Mouse (Mus musculus): Measurements from ENCODE around the gene Tspan32. TPM values are rescaled to one million over a fixed set of nuclear protein-coding genes. Genes with fewer than 3 reads are reported as not detected.
A peak's percentile ranks its signal among the peaks of the same experiment; 100 is the strongest.

Gene Tspan32
- polyA plus RNA-seq, 1 experiment from 2014 or later: 106 TPM

- ATAC-seq: peak; percentile 78
- Histone ChIP-seq H3K9ac (peak within 1 kb of the TSS; percentile 85), H3K4me3 (peak within 1 kb of the TSS; percentile 75), H3K27me3 (replicated peaks) (0 out of 2 replicates have a peak, but pooled peaks cover 3% of the 10 kb centered on the region), H3K36me3 (0 out of 2 replicates have a peak, but pooled peaks cover 7% of the 10 kb centered on the region), H3K9me3 (replicated peaks) (no peaks in the 10 kb centered on the region), H3K4me1 (peaks cover 68% of the 10 kb centered on the region), H3K27ac (peak within 1 kb of the TSS; percentile 87), H3K4me2 (peak within 1 kb of the TSS; percentile 95)
- 1% methylated on average over 37 of the region's 37 CpGs for WGBS (ENCODE audit: insufficient replicate concordance)
Observed at GRCm38 (mm10) chr7:143052626-143053007, 47.8 kb downstream of the Tspan32 start, which contains the start of gene Cd81. TSS of gene Cd81 (plus strand) at chr7:143052739.

- peak overlapping the region; percentile 87 for H3K27ac ChIP-seq
- ATAC-seq: peak; percentile 60
- H3K36me3 ChIP-seq: 0 out of 2 replicates have a peak, but pooled peaks cover 7% of the 10 kb centered on the region
- H3K9ac ChIP-seq: peak overlapping the region; percentile 85
- H3K4me1 ChIP-seq: peaks cover 74% of the 10 kb centered on the region
- no peaks in the 10 kb centered on the region for H3K9me3 ChIP-seq (replicated peaks)
- H3K27me3 ChIP-seq (replicated peaks): 0 out of 2 replicates have a peak, but pooled peaks cover 3% of the 10 kb centered on the region
- peak overlapping the region; percentile 95 for H3K4me2 ChIP-seq
- WGBS (ENCODE audit: insufficient replicate concordance): 2% methylated on average over 46 of the region's 46 CpGs
- peak overlapping the region; percentile 75 for H3K4me3 ChIP-seq
Observed at GRCm38 (mm10) chr7:143053008-143053899, 48.4 kb downstream of the Tspan32 start.

DNA sequence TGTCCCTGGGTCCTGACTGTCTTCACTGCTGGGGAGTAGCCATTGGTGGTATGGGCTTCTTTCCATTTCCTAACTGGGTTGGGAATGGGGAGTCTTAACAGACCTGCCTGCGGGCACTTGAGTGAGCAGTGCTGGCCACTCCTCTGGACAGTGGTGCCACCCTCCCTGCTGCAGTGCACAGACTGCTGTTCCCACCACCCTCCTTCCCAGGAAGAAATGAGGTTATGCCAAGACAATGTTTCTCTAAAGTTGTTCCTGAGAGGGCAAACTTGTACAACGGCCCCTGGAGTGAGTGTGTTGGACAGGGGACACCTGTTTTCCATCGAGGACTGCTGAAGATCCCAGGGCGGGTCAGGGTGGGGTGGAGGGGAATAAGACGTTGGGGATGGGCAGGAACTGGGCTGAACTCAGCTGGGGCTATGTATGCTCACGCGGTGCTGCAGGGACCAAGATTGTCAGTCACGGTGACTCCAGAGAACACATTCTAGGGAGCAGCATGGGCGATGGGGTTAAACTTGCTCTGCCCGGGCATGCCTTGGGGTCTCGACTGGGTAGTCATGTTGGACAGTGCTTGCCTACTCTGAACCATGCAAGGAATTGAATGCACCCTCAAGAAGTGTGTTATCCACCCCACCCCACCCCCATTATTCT is 49.2 kb downstream of the Tspan32 start:
- Histone ChIP-seq H3K36me3 (0 out of 2 replicates have a peak, but pooled peaks cover 7% of the 10 kb centered on the region), H3K9ac (peak overlapping the region; percentile 85), H3K27me3 (replicated peaks) (0 out of 2 replicates have a peak, but pooled peaks cover 2% of the 10 kb centered on the region), H3K4me3 (peak overlapping the region; percentile 75), H3K4me1 (peaks cover 83% of the 10 kb centered on the region), H3K27ac (no peak overlapping the region), H3K9me3 (replicated peaks) (no peaks in the 10 kb centered on the region), H3K4me2 (peak overlapping the region; percentile 95)
- ATAC-seq: no peak
- 26% methylated on average over 11 of the region's 11 CpGs for WGBS (ENCODE audit: insufficient replicate concordance)

GRCm38 (mm10) chr7:143054612-143054965 is 49.7 kb downstream of the Tspan32 start:
- WGBS (ENCODE audit: insufficient replicate concordance): 31% methylated on average over 3 of the region's 3 CpGs
- Histone ChIP-seq H3K27ac (peak overlapping the region; percentile 52; the same call in 1 of the 2 replicates), H3K4me1 (peaks cover 88% of the 10 kb centered on the region), H3K9me3 (replicated peaks) (no peaks in the 10 kb centered on the region), H3K27me3 (replicated peaks) (no peaks in the 10 kb centered on the region), H3K4me3 (peak overlapping the region; percentile 75), H3K36me3 (0 out of 2 replicates have a peak, but pooled peaks cover 7% of the 10 kb centered on the region), H3K9ac (peak overlapping the region; percentile 85), H3K4me2 (peak overlapping the region; percentile 95)
- no peak for ATAC-seq

DNA sequence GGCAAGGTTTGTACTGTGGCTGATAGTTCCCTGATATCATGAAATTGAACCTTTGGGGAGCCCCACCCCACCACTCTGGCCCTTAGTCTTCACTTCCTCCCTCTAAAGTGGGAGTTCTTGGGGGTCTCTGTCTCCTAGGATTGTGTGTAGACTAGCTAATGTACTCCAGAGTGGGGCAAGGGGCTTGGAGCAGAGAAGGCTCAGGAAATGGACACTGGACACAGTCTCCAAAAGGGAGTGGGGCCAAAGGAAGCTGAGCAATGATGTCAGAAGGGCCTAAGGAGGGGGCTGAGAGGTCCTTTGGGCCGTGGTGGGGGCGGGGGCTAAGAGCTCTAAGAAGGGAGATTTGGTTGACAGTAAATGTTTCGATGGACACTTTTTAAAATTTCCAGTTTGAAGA is 50.2 kb downstream of the Tspan32 start:
- no peaks in the 10 kb centered on the region for H3K27me3 ChIP-seq (replicated peaks)
- peak overlapping the region; percentile 75 for H3K4me3 ChIP-seq
- peak overlapping the region; percentile 95 for H3K4me2 ChIP-seq
- WGBS (ENCODE audit: insufficient replicate concordance): 42% methylated on average over 3 of the region's 3 CpGs
- peaks cover 92% of the 10 kb centered on the region for H3K4me1 ChIP-seq
- H3K9me3 ChIP-seq (replicated peaks): no peaks in the 10 kb centered on the region
- H3K27ac ChIP-seq: peak overlapping the region; percentile 52
- ATAC-seq: no peak
- H3K36me3 ChIP-seq: peaks cover 9% of the 10 kb centered on the region; the same call in 1 of the 2 replicates
- peak overlapping the region; percentile 85 for H3K9ac ChIP-seq

GRCm38 (mm10) chr7:143055499-143056186 is 50.8 kb downstream of the Tspan32 start:
- Histone ChIP-seq H3K4me1 (peaks cover 98% of the 10 kb centered on the region), H3K27ac (peak overlapping the region; percentile 52), H3K9ac (peak overlapping the region; percentile 12; the same call in 1 of the 2 replicates), H3K4me3 (peak overlapping the region; percentile 75), H3K9me3 (replicated peaks) (no peaks in the 10 kb centered on the region), H3K36me3 (peaks cover 14% of the 10 kb centered on the region), H3K4me2 (peak overlapping the region; percentile 95), H3K27me3 (replicated peaks) (no peaks in the 10 kb centered on the region)
- no peak for ATAC-seq
- 35% methylated on average over 11 of the region's 11 CpGs for WGBS (ENCODE audit: insufficient replicate concordance)

- Histone ChIP-seq H3K27me3 (replicated peaks) (no peaks in the 10 kb centered on the region), H3K9ac (no peak overlapping the region; the same call in 1 of the 2 replicates), H3K4me2 (peak overlapping the region; percentile 95), H3K9me3 (replicated peaks) (no peaks in the 10 kb centered on the region), H3K36me3 (peaks cover 28% of the 10 kb centered on the region), H3K27ac (peak overlapping the region; percentile 80), H3K4me3 (no peak overlapping the region), H3K4me1 (peaks cover 99% of the 10 kb centered on the region)
- 41% methylated on average over 5 of the region's 5 CpGs for WGBS (ENCODE audit: insufficient replicate concordance)
- ATAC-seq: no peak
Observed at GRCm38 (mm10) chr7:143057023-143057422, 52.2 kb downstream of the Tspan32 start.

GRCm38 (mm10) chr7:143057667-143058220 is 52.9 kb downstream of the Tspan32 start:
- ATAC-seq: peak; percentile 71
- 0 out of 2 replicates have a peak overlapping the region, but pooled peaks have one; percentile 28 for H3K9ac ChIP-seq
- peak overlapping the region; percentile 95 for H3K4me2 ChIP-seq
- 5% methylated on average over 9 of the region's 9 CpGs for WGBS (ENCODE audit: insufficient replicate concordance)
- H3K4me3 ChIP-seq: no peak overlapping the region
- H3K9me3 ChIP-seq (replicated peaks): no peaks in the 10 kb centered on the region
- H3K27ac ChIP-seq: peak overlapping the region; percentile 80
- H3K27me3 ChIP-seq (replicated peaks): no peaks in the 10 kb centered on the region
- H3K4me1 ChIP-seq: peaks cover 94% of the 10 kb centered on the region
- H3K36me3 ChIP-seq: peaks cover 35% of the 10 kb centered on the region

GRCm38 (mm10) chr7:143058221-143058697 is 53.4 kb downstream of the Tspan32 start:
- 0 out of 2 replicates have a peak overlapping the region, but pooled peaks have one; percentile 6 for H3K9ac ChIP-seq
- ATAC-seq: peak; percentile 33

GRCm38 (mm10) chr7:143059202-143059870 is 54.5 kb downstream of the Tspan32 start:
- no peak overlapping the region for H3K9ac ChIP-seq
- no peaks in the 10 kb centered on the region for H3K27me3 ChIP-seq (replicated peaks)
- peaks cover 51% of the 10 kb centered on the region for H3K36me3 ChIP-seq
- no peak overlapping the region for H3K4me3 ChIP-seq
- no peak for ATAC-seq
- peak overlapping the region; percentile 80; the same call in 1 of the 2 replicates for H3K27ac ChIP-seq
- 36% methylated on average over 5 of the region's 5 CpGs for WGBS (ENCODE audit: insufficient replicate concordance)
- H3K4me2 ChIP-seq: no peak overlapping the region
- H3K4me1 ChIP-seq: peaks cover 78% of the 10 kb centered on the region
- no peaks in the 10 kb centered on the region for H3K9me3 ChIP-seq (replicated peaks)

More at GRCm38 (mm10) chr7:143058221-143058697, 53.4 kb downstream of the Tspan32 start:
- Histone ChIP-seq H3K4me3 (no peak overlapping the region), H3K9me3 (replicated peaks) (no peaks in the 10 kb centered on the region), H3K27me3 (replicated peaks) (no peaks in the 10 kb centered on the region), H3K27ac (peak overlapping the region; percentile 80), H3K36me3 (peaks cover 40% of the 10 kb centered on the region), H3K4me2 (peak overlapping the region; percentile 95), H3K4me1 (peaks cover 89% of the 10 kb centered on the region)
- WGBS (ENCODE audit: insufficient replicate concordance): 15% methylated on average over 5 of the region's 5 CpGs

Measured in liver, embryonic 12.5 days (tissue).